Mouse (Mus musculus) MEL (cell line): ENCODE measurements around the gene Klk5. TPM values are rescaled to one million over a fixed set of nuclear protein-coding genes. Genes with fewer than 3 reads are reported as not detected.

ENCODE experiments used
- DNase-seq: peaks from one replicate; pipeline ENCODE4 v3.0.0; 2011; ENCODE audit warnings: low read depth, low spot score
- H3K27ac ChIP-seq: 2 replicates; pipeline ENCODE4 v1.5.1; 2012; ENCODE audit warnings: low read depth, mild to moderate bottlenecking, control low read depth, low read length, moderate library complexity; ENCODE audit not compliant: control insufficient read depth
- H3K27me3 ChIP-seq, 2 experiments: fragments of 150-350 bp in 1 of 2; sonication (generic) in 1 of 2; 2 replicates each; pipeline ENCODE4 v1.6.1; 2012; ENCODE audit warnings: low read length in 2 of 2, mild to moderate bottlenecking in 2 of 2, improper control_type of control experiment in 1 of 2, moderate library complexity in 1 of 2; ENCODE audit not compliant: insufficient read depth in 2 of 2, control insufficient read depth in 1 of 2
- H3K36me3 ChIP-seq, 2 experiments: 2 replicates each; pipeline ENCODE4 v1.6.1; 2012 to 2014; ENCODE audit warnings: low read length in 2 of 2, improper control_type of control experiment in 1 of 2, inconsistent platforms in 1 of 2, mild to moderate bottlenecking in 1 of 2; ENCODE audit not compliant: insufficient read depth in 2 of 2, control insufficient read depth in 1 of 2
- H3K4me1 ChIP-seq, 2 experiments: fragments of 150-350 bp in 1 of 2; sonication (generic) in 1 of 2; 2 replicates each; pipeline ENCODE4 v1.6.1; 2012; ENCODE audit warnings: low read length in 2 of 2, improper control_type of control experiment in 1 of 2, mild to moderate bottlenecking in 1 of 2; ENCODE audit not compliant: insufficient read depth in 2 of 2, control insufficient read depth in 1 of 2
- H3K4me3 ChIP-seq, 2 experiments: fragments of 150-350 bp in 1 of 2; sonication (generic) in 1 of 2; 2 replicates each; pipeline ENCODE4 v1.5.1; 2012; ENCODE audit warnings: low read depth in 2 of 2, low read length in 2 of 2, mild to moderate bottlenecking in 2 of 2, moderate library complexity in 2 of 2, control low read depth in 1 of 2, improper control_type of control experiment in 1 of 2; ENCODE audit not compliant: control insufficient read depth in 1 of 2, insufficient read depth in 1 of 2
- H3K79me2 ChIP-seq: 2 replicates; pipeline ENCODE4 v1.6.1; 2012; ENCODE audit warnings: mild to moderate bottlenecking, low read length, moderate library complexity; ENCODE audit not compliant: control insufficient read depth, poor library complexity, insufficient read depth
- H3K9ac ChIP-seq: 2 replicates; pipeline ENCODE4 v1.6.1; 2012; ENCODE audit warnings: low read depth, mild to moderate bottlenecking, control low read depth, low read length, moderate library complexity; ENCODE audit not compliant: control insufficient read depth, poor library complexity, severe bottlenecking
- H3K9me3 ChIP-seq: fragments of 150-350 bp; sonication (generic); replicated peaks from 2 replicates; pipeline ENCODE4 v1.6.1; 2012; ENCODE audit warnings: mild to moderate bottlenecking, low read length, improper control_type of control experiment, moderate library complexity; ENCODE audit not compliant: insufficient read depth
- CHD2 ChIP-seq: IDR thresholded peaks from 2 replicates; pipeline ENCODE4 v1.6.1; 2011; ENCODE audit warnings: low read length, improper control_type of control experiment
- CTCF ChIP-seq, 3 experiments: IDR thresholded peaks in 2 of 3; conservative IDR thresholded peaks in 1 of 3; 2 replicates each; pipeline ENCODE4 v1.5.1; 2011 to 2012; ENCODE audit warnings: low read length in 3 of 3, low read depth in 2 of 3, mild to moderate bottlenecking in 2 of 3, improper control_type of control experiment in 1 of 3, inconsistent platforms in 1 of 3, mixed read lengths in 1 of 3, moderate library complexity in 1 of 3; ENCODE audit not compliant: control insufficient read depth in 1 of 3, insufficient read depth in 1 of 3, poor library complexity in 1 of 3, severe bottlenecking in 1 of 3
- ELF1 ChIP-seq: IDR thresholded peaks from 2 replicates; pipeline ENCODE4 v1.6.1; 2014; ENCODE audit warnings: low read depth, mild to moderate bottlenecking, inconsistent platforms, low read length, improper control_type of control experiment, moderate library complexity
- GATA1 ChIP-seq: IDR thresholded peaks from 2 replicates; pipeline ENCODE4 v1.6.1; 2011; ENCODE audit warnings: low read depth, low read length, improper control_type of control experiment
- JUND ChIP-seq: IDR thresholded peaks from 2 replicates; pipeline ENCODE4 v1.6.1; 2011; ENCODE audit warnings: low read depth, mild to moderate bottlenecking, improper control_type of control experiment, low read length
- KAT2A ChIP-seq: conservative IDR thresholded peaks from 2 replicates; pipeline ENCODE4 v1.6.1; 2012; ENCODE audit warnings: low read depth, low read length, improper control_type of control experiment, inconsistent platforms
- MAX ChIP-seq: IDR thresholded peaks from 2 replicates; pipeline ENCODE4 v1.6.1; 2011; ENCODE audit warnings: low read length, improper control_type of control experiment
- MAZ ChIP-seq: IDR thresholded peaks from 2 replicates; pipeline ENCODE4 v1.6.1; 2012; ENCODE audit warnings: low read depth, mild to moderate bottlenecking, inconsistent platforms, low read length, improper control_type of control experiment
- MXI1 ChIP-seq: IDR thresholded peaks from 2 replicates; pipeline ENCODE4 v1.6.1; 2011; ENCODE audit warnings: mild to moderate bottlenecking, low read depth, low read length, improper control_type of control experiment
- NELFE ChIP-seq: IDR thresholded peaks from 2 replicates; pipeline ENCODE4 v1.6.1; 2011; ENCODE audit warnings: low read depth, low read length, improper control_type of control experiment
- NRF1 ChIP-seq: IDR thresholded peaks from 2 replicates; pipeline ENCODE4 v1.6.1; 2014; ENCODE audit warnings: low read depth, mild to moderate bottlenecking, inconsistent platforms, low read length, improper control_type of control experiment, moderate library complexity; ENCODE audit not compliant: poor library complexity, insufficient read depth, severe bottlenecking
- POLR2A ChIP-seq, 2 experiments: IDR thresholded peaks; 2 replicates each; pipeline ENCODE4 v1.6.1; 2011 to 2012; ENCODE audit warnings: low read length in 2 of 2, mild to moderate bottlenecking in 2 of 2, control low read depth in 1 of 2, improper control_type of control experiment in 1 of 2, low read depth in 1 of 2, moderate library complexity in 1 of 2; ENCODE audit not compliant: control insufficient read depth in 1 of 2, insufficient read depth in 1 of 2, poor library complexity in 1 of 2
- POLR2AphosphoS5 ChIP-seq: IDR thresholded peaks from 2 replicates; pipeline ENCODE4 v1.6.1; 2012; ENCODE audit warnings: low read depth, borderline replicate concordance, mild to moderate bottlenecking, inconsistent platforms, low read length, moderate library complexity, mixed read lengths
- RCOR1 ChIP-seq: IDR thresholded peaks from 2 replicates; pipeline ENCODE4 v1.6.1; 2012; ENCODE audit warnings: low read depth, mild to moderate bottlenecking, inconsistent platforms, low read length, improper control_type of control experiment
- SIN3A ChIP-seq: IDR thresholded peaks from 2 replicates; pipeline ENCODE4 v1.6.1; 2012; ENCODE audit warnings: low read length, improper control_type of control experiment, inconsistent platforms
- SMC3 ChIP-seq: IDR thresholded peaks from 2 replicates; pipeline ENCODE4 v1.6.1; 2011; ENCODE audit warnings: low read depth, low read length, improper control_type of control experiment
- TBP ChIP-seq: IDR thresholded peaks from 2 replicates; pipeline ENCODE4 v1.8.0; 2011; ENCODE audit warnings: low read depth, low read length, improper control_type of control experiment
- TCF12 ChIP-seq: IDR thresholded peaks from 2 replicates; pipeline ENCODE4 v1.6.1; 2014; ENCODE audit warnings: low read depth, mild to moderate bottlenecking, inconsistent platforms, low read length, improper control_type of control experiment, moderate library complexity
- ZC3H11A ChIP-seq: IDR thresholded peaks from 2 replicates; pipeline ENCODE4 v1.6.1; 2012; ENCODE audit warnings: low read depth, mild to moderate bottlenecking, inconsistent platforms, low read length, improper control_type of control experiment
- ZMIZ1 ChIP-seq: IDR thresholded peaks from 2 replicates; pipeline ENCODE4 v1.6.1; 2012; ENCODE audit warnings: low read depth, mild to moderate bottlenecking, inconsistent platforms, low read length, improper control_type of control experiment, moderate library complexity
- ZNF384 ChIP-seq: IDR thresholded peaks from 2 replicates; pipeline ENCODE4 v1.6.1; 2012; ENCODE audit warnings: low read depth, mild to moderate bottlenecking, inconsistent platforms, low read length, improper control_type of control experiment
- polyA plus RNA-seq, 2 experiments: library from polyadenylated mRNA; stranded (reverse) in 1 of 2; unstranded in 1 of 2; fragments of >175 nt in 1 of 2; fragments of >200 nt in 1 of 2; gene quantifications; 2 replicates each; pipeline versions ENCODE4 v1.2.1 to v1.2.4; 2012; ENCODE audit warnings: low replicate concordance in 2 of 2, low read depth in 1 of 2; ENCODE audit not compliant: insufficient read length in 2 of 2, insufficient read depth in 1 of 2, missing spikeins in 1 of 2
- total RNA-seq: library from RNA; depleted of rRNA; stranded (reverse); fragments of 300-350 nt; gene quantifications from 2 replicates; pipeline ENCODE4 v1.2.3, GENCODE M21; 2012

Klk5 gene
- total and polyA plus RNA-seq, 3 experiments: not detected

- Histone ChIP-seq H3K27ac (no peak within 1 kb of the TSS), H3K9ac (no peak within 1 kb of the TSS), H3K4me3 (no peak within 1 kb of the TSS), H3K79me2 (no peaks in the 10 kb centered on the region), H3K9me3 (no peaks in the 10 kb centered on the region), H3K4me1 (no peaks in the 10 kb centered on the region), H3K27me3 (no peaks in the 10 kb centered on the region), H3K36me3 (no peaks in the 10 kb centered on the region)
- TF ChIP-seq ELF1 (no peak), SMC3 (no peak), NRF1 (no peak), CHD2 (no peak), RCOR1 (no peak), NELFE (no peak), POLR2AphosphoS5 (no peak), MAX (no peak), KAT2A (no peak), TCF12 (no peak), ZMIZ1 (no peak), ZC3H11A (no peak), CTCF (IDR thresholded peaks at IDR 0.05 in 2 of 3, conservative IDR thresholded peaks at IDR 0.05 in 1 of 3; ENCODE audit: control insufficient read depth in 1 of 3, insufficient read depth in 1 of 3, low read depth in 2 of 3, low read length in 3 of 3, poor library complexity in 1 of 3, severe bottlenecking in 1 of 3) (no peak), MAZ (no peak), SIN3A (no peak), ZNF384 (no peak), POLR2A (IDR thresholded peaks at IDR 0.05; ENCODE audit: control insufficient read depth in 1 of 2, insufficient read depth in 1 of 2, low read depth in 1 of 2, low read length in 2 of 2, poor library complexity in 1 of 2) (no peak), MXI1 (no peak)
- DNase-seq: no peak
Observed at GRCm38 (mm10) chr7:43824199-43824598, 17.6 kb upstream of the Klk5 start, which contains the start of gene Klk6. TSS of gene Klk6 (plus strand) at chr7:43824499.

GRCm38 (mm10) chr7:43826056-43826455 lies 15.7 kb upstream of the Klk5 start:
- Histone ChIP-seq H3K36me3 (no peaks in the 10 kb centered on the region), H3K4me3 (no peak overlapping the region), H3K9me3 (no peaks in the 10 kb centered on the region), H3K27ac (no peak overlapping the region), H3K9ac (no peak overlapping the region), H3K79me2 (no peaks in the 10 kb centered on the region), H3K4me1 (no peaks in the 10 kb centered on the region), H3K27me3 (no peaks in the 10 kb centered on the region)
- no peak for TF ChIP-seq GATA1
- TF ChIP-seq ELF1: no peak
- TF ChIP-seq TCF12: no peak
- TF ChIP-seq JUND: no peak
- TF ChIP-seq POLR2A (IDR thresholded peaks at IDR 0.05; ENCODE audit: control insufficient read depth in 1 of 2, insufficient read depth in 1 of 2, low read depth in 1 of 2, low read length in 2 of 2, poor library complexity in 1 of 2): no peak
- no peak for TF ChIP-seq MAZ
- no peak for TF ChIP-seq TBP
- no peak for DNase-seq
